Mouse (Mus musculus) adrenal gland, postnatal 36 days (tissue): ENCODE data around the gene Has1. TPM values are rescaled to one million over a fixed set of nuclear protein-coding genes. Genes with fewer than 3 reads are reported as not detected.
"Not testable (repeated sequence)": the region's sequence is repeated elsewhere in the genome, so short reads cannot be mapped to it uniquely, and the experiment has no call there.

Experiments
- DNase-seq, 2 experiments: peaks; one replicate each; pipeline ENCODE4 v3.0.0; 2021; ENCODE audit warnings: mixed read lengths in 1 of 2
- total RNA-seq, 2 experiments: library from RNA; stranded (reverse); gene quantifications; 2 replicates each; pipeline ENCODE4 v1.2.3; 2021

Gene Has1
- total RNA-seq, 2 experiments from 2014 or later: 0.13 to 0.26 TPM

DNA sequence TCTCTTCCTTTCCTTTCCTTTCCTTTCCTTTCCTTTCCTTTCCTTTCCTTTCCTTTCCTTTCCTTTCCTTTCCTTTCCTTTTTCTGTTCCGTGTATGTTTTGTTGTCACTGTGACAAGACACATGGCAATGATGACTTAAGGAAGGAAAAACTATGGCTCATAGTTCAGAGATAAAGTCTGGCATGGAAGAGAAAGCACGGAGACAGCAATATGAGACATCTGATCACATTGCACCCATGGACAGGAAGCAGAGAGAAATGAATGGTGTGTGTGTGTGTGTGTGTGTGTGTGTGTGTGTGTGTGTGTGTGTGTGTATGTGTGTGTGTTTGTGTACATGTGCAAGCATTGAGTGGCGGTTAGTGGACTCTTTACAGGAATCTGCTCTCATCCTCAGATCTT, 10.4 kb downstream of the Has1 start:
- not testable (repeated sequence) for DNase-seq

- no peak for DNase-seq
Measured at GRCm38 (mm10) chr17:17843534-17844261, 11.3 kb downstream of the Has1 start.

GRCm38 (mm10) chr17:17840796-17841195, 14.2 kb downstream of the Has1 start:
- no peak for DNase-seq

GRCm38 (mm10) chr17:17839276-17839675, 15.7 kb downstream of the Has1 start:
- DNase-seq: no peak

DNA sequence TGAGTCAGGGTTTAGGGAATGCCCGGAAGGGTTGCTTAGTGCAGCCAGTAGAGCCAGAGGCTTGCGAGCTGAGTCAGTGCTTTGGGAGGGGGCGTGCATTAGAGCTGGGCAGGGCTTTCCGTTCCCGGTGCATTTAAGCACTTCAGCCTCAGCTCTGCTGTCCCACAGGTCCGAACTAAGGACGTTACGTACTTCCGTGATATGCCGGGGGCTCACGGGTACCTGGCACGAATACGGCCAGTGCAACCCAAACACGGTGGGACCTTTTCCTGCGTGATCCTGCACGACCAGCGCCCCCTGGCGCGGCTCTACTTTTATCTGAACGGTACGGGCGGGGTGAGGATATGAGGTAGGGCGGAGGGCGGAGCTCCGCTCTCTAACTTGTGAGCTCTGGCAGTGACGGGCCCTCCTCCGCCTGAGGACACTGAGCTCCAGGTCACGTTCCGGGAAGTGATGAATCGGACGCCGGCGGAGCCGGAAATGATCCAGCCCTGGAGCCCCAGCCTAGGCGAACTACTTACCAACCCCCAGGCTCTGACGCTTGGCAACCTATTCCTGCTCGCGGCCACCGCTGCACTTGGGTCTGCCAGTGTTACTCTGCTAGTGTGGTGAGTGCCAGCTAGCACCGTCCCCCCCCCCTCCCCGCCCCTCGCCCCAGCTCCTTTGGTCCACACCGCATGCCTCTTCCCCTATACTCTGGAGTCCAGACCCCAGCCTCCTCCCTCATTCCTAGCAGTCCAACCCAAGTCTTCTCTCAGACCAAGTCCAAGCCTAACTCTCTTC, 16.9 kb downstream of the Has1 start:
- peak; percentile 97 for DNase-seq

GRCm38 (mm10) chr17:17837426-17837825, 17.6 kb downstream of the Has1 start:
- DNase-seq: peak in 1 of 2 experiments; percentile 23

DNA sequence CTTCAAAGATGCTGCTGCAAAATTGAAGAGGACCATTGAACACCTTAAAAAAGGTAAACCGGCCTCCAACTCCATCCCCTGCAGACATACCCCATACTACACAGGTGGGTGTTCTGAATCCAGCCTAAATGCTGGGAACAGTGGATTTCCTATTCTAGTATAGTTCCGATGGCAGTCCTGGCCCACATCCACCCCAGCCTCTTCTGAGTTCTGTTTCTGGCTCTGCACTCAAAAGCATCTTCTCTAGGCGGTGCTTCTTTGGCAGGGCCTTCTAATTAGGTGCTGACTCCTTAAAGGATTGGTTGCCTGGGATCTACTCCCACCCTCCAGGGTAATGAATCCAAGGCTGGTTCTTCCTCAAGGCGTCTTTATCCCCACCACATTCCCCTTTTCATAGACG, 18.9 kb downstream of the Has1 start:
- DNase-seq: no peak

- DNase-seq: peak in 1 of 2 experiments; percentile 39
Measured at GRCm38 (mm10) chr17:17834896-17835295, 20.1 kb downstream of the Has1 start.

DNA sequence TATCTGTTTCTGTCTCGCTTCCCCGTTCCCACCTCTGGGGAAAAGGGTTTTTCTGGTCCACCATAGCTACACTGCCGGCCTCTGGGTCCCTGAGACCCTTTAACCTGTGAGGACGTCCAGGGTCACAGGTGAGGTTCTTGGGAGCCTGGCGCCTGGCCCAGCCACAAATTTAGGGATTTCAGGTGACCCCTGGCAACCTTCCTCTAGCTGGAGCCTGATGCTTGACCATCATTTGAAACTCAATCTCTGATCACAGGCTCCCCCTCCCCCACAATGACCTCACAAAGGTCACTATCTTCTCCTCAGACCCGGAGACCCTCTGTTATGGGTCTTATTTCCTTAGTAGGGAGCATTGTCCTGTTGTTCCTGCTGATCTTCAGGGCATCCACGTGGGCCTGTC, 24.3 kb downstream of the Has1 start:
- DNase-seq: peak in 1 of 2 experiments; percentile 13

DNA sequence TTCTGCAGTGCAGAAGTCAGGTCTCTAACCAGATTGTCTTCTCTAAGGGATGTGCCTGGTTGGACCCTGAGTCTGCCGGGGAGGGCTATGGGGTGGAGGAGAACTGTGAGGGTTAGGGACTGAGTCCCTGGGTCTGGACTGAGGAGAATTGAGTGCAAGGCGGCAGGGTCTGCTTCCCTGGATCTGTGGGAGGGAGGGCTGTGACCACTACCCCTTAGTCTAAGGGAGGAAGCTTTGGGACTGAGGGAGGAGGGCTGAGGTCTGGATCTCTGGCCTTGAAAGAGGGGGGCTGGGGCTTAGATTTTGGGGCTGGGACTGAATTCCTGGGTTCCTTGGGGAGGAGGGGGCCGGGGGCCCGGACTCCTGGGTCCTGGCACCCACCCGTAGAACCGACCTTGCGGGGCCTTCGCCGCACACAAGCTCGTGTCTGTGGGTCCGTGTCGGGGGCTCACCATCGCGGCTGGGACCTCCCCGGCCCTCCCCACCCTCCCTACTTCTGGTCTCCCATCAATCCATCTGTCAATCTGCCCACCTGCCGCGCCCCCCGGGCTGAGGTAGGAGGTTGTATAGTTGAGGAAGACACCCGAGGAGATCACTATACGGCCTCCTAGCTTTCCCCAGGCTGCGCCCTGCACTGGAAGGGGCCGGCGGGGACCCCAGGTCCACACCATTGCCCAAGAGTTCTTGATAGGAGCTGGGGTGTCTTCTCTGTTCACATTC, 25.0 kb downstream of the Has1 start:
- peak in 1 of 2 experiments; percentile 6 for DNase-seq

GRCm38 (mm10) chr17:17829052-17829785, 25.8 kb downstream of the Has1 start:
- peak in 1 of 2 experiments; percentile 22 for DNase-seq

DNA sequence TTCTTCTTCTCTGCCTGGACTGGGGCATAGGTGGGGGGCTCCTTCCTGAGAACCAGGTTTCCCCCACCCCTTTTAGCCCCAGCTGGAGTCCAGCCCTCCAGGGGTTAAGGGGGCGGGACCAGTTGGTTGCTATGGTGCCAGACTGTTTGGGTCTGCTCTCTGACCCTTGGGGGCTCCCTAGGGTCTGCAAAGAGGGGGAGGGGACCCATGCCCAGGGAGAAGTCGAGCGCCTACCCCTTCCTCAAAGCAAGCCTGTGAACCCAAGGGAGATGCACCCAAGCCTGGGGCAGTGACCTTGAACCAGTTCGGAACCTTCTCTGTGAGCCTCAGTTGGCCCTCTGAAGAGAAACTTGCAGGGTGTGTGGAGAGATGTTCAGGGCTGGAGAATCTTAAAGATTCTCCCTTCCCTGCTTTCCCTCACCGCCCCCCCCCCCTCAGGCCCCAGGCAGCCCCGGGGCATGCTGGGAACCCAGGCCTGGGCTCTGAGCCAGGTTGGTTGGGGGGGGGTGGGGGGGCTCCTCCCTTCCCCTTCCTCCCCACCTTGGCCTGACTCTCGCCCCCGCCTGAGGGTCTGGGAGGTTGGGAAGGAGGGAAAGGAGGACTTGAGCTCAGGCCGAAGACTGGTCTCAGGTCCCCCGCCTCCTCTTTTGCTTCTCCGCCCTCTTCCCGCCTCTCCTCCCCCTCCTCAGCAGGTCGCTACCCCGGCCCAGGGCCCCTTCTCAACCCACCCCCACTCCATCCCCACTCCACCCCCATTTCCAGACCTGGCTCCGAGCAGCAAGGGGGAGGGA, 26.6 kb downstream of the Has1 start:
- peak; percentile 59 to 63 for DNase-seq

- peak; percentile 72 to 82 for DNase-seq
Measured at GRCm38 (mm10) chr17:17827658-17828190, 27.3 kb downstream of the Has1 start.

GRCm38 (mm10) chr17:17826751-17827657, 28.0 kb downstream of the Has1 start, which contains the start of gene Spaca6:
Gene Spaca6, plus strand, starts transcription at chr17:17827158.
- peak; percentile 97 for DNase-seq

GRCm38 (mm10) chr17:17825921-17826591, 28.9 kb downstream of the Has1 start:
- peak; percentile 69 to 75 for DNase-seq

- no peak for DNase-seq
Measured at GRCm38 (mm10) chr17:17823612-17824336, 31.2 kb downstream of the Has1 start.

GRCm38 (mm10) chr17:17795527-17795926, 59.5 kb downstream of the Has1 start:
- no peak for DNase-seq
